Mouse (Mus musculus) heart, postnatal 0 days (tissue): ENCODE data around the gene Ssh2. TPM values are rescaled to one million over a fixed set of nuclear protein-coding genes. Genes with fewer than 3 reads are reported as not detected.
A peak's percentile ranks its signal among the peaks of the same experiment; 100 is the strongest.

Experiments used
- ATAC-seq: fragments of 200-750 bp; cut with Nextera tagmentation; 2 replicates; pipeline ENCODE4 v1.8.0; 2017; ENCODE audit warnings: low read depth, moderate number of reproducible peaks, moderate library complexity; ENCODE audit not compliant: insufficient read depth
- DNase-seq: peaks from one replicate; pipeline ENCODE4 v3.0.0-alpha.2; 2016; ENCODE audit warnings: low spot score
- H3K27ac ChIP-seq: fragments of 300-500 bp; sonication (generic); 2 replicates; pipeline ENCODE4 v1.5.1; 2014; ENCODE audit warnings: low read depth, mild to moderate bottlenecking
- H3K27me3 ChIP-seq: fragments of 300-500 bp; sonication (generic); 2 replicates; pipeline ENCODE4 v1.6.1; 2014; ENCODE audit warnings: low read length, mixed read lengths; ENCODE audit not compliant: control insufficient read depth, insufficient read depth
- H3K36me3 ChIP-seq: fragments of 300-500 bp; sonication (generic); replicated peaks from 2 replicates; pipeline ENCODE4 v1.6.1; 2014; ENCODE audit warnings: low read length, mixed read lengths; ENCODE audit not compliant: control insufficient read depth, insufficient read depth
- H3K4me1 ChIP-seq: fragments of 300-500 bp; sonication (generic); 2 replicates; pipeline ENCODE4 v1.6.1; 2014; ENCODE audit warnings: antibody characterized with exemption; ENCODE audit not compliant: control insufficient read depth, insufficient read depth
- H3K4me2 ChIP-seq: fragments of 300-500 bp; sonication (generic); 2 replicates; pipeline ENCODE4 v1.6.1; 2014; ENCODE audit warnings: low read depth, mild to moderate bottlenecking, low read length, moderate library complexity
- H3K4me3 ChIP-seq: fragments of 300-500 bp; sonication (generic); 2 replicates; pipeline ENCODE4 v1.5.1; 2014; ENCODE audit warnings: low read depth, low read length
- H3K9ac ChIP-seq: fragments of 300-500 bp; sonication (generic); replicated peaks from 2 replicates; pipeline ENCODE4 v1.6.1; 2014; ENCODE audit warnings: low read depth, low read length, mixed read lengths
- H3K9me3 ChIP-seq: fragments of 300-500 bp; sonication (generic); replicated peaks from 2 replicates; pipeline ENCODE4 v1.6.1; 2016; ENCODE audit warnings: low read length; ENCODE audit not compliant: control insufficient read depth
- CTCF ChIP-seq: IDR thresholded peaks from 2 replicates; pipeline ENCODE4 v1.5.1; 2016; ENCODE audit warnings: antibody characterized with exemption, control low read depth, low read depth
- EP300 ChIP-seq: IDR thresholded peaks from 2 replicates; pipeline ENCODE4 v1.6.1; 2016; ENCODE audit warnings: antibody characterized with exemption, low read depth
- WGBS: fragments of 180-500 bp; shearing (Covaris S2); extraction: QIAGEN DNeasy Blood & Tissue Kit; methylation state at CpG from one replicate; pipeline ENCODE4 v1.1.7; 2014; 5-methylcytosine and 5-hydroxymethylcytosine counted together
- polyA plus RNA-seq: library from polyadenylated mRNA; unstranded; fragments of >200 nt; fragmentation: Nextera tagmentation; extraction: Ambion mirVana; gene quantifications from 2 replicates; pipeline ENCODE4 v1.2.1, GENCODE M21; 2015
- total RNA-seq: library from RNA; depleted of rRNA; stranded (reverse); fragments of >200 nt; gene quantifications from 2 replicates; pipeline ENCODE4 v1.2.3, GENCODE M21; 2014; ENCODE audit warnings: low replicate concordance

Ssh2 gene
- total and polyA plus RNA-seq, 2 experiments from 2014 or later, result 21.0 to 60.6 TPM

- Histone ChIP-seq H3K4me3 (no peak overlapping the region), H3K9me3 (no peaks in the 10 kb centered on the region), H3K4me1 (peaks cover 4% of the 10 kb centered on the region; the same call in 1 of the 2 replicates), H3K9ac (no peak overlapping the region), H3K27me3 (no peaks in the 10 kb centered on the region), H3K27ac (no peak overlapping the region), H3K36me3 (peaks cover 62% of the 10 kb centered on the region), H3K4me2 (no peak overlapping the region)
- no peak for DNase-seq
- TF ChIP-seq EP300 (no peak), CTCF (no peak)
- 93% methylated on average over 2 of the region's 2 CpGs for WGBS
- ATAC-seq, result no peak
Measured at GRCm38 (mm10) chr11:77453388-77453787, 237.3 kb downstream of the Ssh2 start.

GRCm38 (mm10) chr11:77455770-77456510 is 239.9 kb downstream of the Ssh2 start:
- Histone ChIP-seq H3K9me3 (no peaks in the 10 kb centered on the region), H3K27ac (peak overlapping the region; percentile 49), H3K27me3 (no peaks in the 10 kb centered on the region), H3K4me3 (no peak overlapping the region), H3K4me1 (peaks cover 4% of the 10 kb centered on the region; the same call in 1 of the 2 replicates), H3K36me3 (peaks cover 39% of the 10 kb centered on the region), H3K4me2 (no peak overlapping the region), H3K9ac (no peak overlapping the region)
- DNase-seq (no peak), ATAC-seq (no peak)
- TF ChIP-seq EP300, result no peak
- no peak for TF ChIP-seq CTCF
- WGBS, result 69% methylated on average over 9 of the region's 9 CpGs

- Histone ChIP-seq H3K9ac (no peak overlapping the region), H3K4me1 (peaks cover 4% of the 10 kb centered on the region; the same call in 1 of the 2 replicates), H3K36me3 (peaks cover 39% of the 10 kb centered on the region), H3K27ac (peak overlapping the region; percentile 58), H3K4me2 (no peak overlapping the region), H3K4me3 (no peak overlapping the region), H3K9me3 (no peaks in the 10 kb centered on the region), H3K27me3 (no peaks in the 10 kb centered on the region)
- peak; percentile 59 for ATAC-seq
- no peak for DNase-seq
- TF ChIP-seq CTCF (no peak), EP300 (no peak)
- 24% methylated on average over 6 of the region's 6 CpGs for WGBS
Measured at GRCm38 (mm10) chr11:77456866-77457265, 240.8 kb downstream of the Ssh2 start.

- Histone ChIP-seq H3K4me3 (peak overlapping the region; percentile 61), H3K27me3 (no peaks in the 10 kb centered on the region), H3K9ac (peak overlapping the region; percentile 61), H3K9me3 (no peaks in the 10 kb centered on the region), H3K36me3 (peaks cover 10% of the 10 kb centered on the region), H3K27ac (peak overlapping the region; percentile 98), H3K4me1 (peaks cover 22% of the 10 kb centered on the region), H3K4me2 (peak overlapping the region; percentile 82)
- ATAC-seq, result no peak
- DNase-seq, result no peak
- WGBS, result 4% methylated on average over 6 of the region's 6 CpGs
- TF ChIP-seq CTCF (no peak), EP300 (0 out of 2 replicates have a peak, but pooled peaks have one; percentile 5)
Measured at GRCm38 (mm10) chr11:77461856-77462255, 245.8 kb downstream of the Ssh2 start.

- Histone ChIP-seq H3K36me3 (peaks cover 9% of the 10 kb centered on the region), H3K9ac (peak within 1 kb of the TSS; percentile 61), H3K27me3 (no peaks in the 10 kb centered on the region), H3K4me3 (peak within 1 kb of the TSS; percentile 61), H3K27ac (peak within 1 kb of the TSS; percentile 98), H3K4me1 (peaks cover 22% of the 10 kb centered on the region), H3K9me3 (no peaks in the 10 kb centered on the region), H3K4me2 (peak within 1 kb of the TSS; percentile 82)
- ATAC-seq (peak; percentile 80), DNase-seq (peak; percentile 65)
- TF ChIP-seq CTCF (no peak), EP300 (peak; percentile 68; the same call in 1 of the 2 replicates)
- under 1% methylated on average over 73 of the region's 73 CpGs for WGBS
Measured at GRCm38 (mm10) chr11:77462283-77463100, 246.4 kb downstream of the Ssh2 start, which contains the start of gene Coro6. Gene Coro6 (plus strand): TSS chr11:77462411.
